Mouse (Mus musculus) T-helper 17 cell (primary cell): ENCODE measurements at regions not wholly inside any gene's neighbourhood (a gene's known extent, or its start where the extent isn't known, plus 50 kb on each side); places are given as distances from the start of the nearest gene placed in this dataset.

Source experiments
- in situ Hi-C, 2 experiments: fragments of 300-600 bp; cut with MboI, MseI; formaldehyde crosslinking; loops; 1 replicate in 1 of 2; 2 replicates in 1 of 2; pipeline ENCODE4 v1.15.1; 2025; ENCODE audit warnings: high pct_unique_total_duplicates in 2 of 2

GRCm38 (mm10) chr17:77819698-77820097 lies 380.4 kb upstream of the Crim1 start:
- in situ Hi-C loops = loop anchor here (5.0 to 10.0 kb wide), 2 partner anchors 43 to 325 kb away; no protein-coding TSS in a partner anchor

- in situ Hi-C loops = no loop called here
Measured at GRCm38 (mm10) chr17:77843949-77844348, 356.1 kb upstream of the Crim1 start.

GRCm38 (mm10) chr17:77874497-77874896 lies 325.6 kb upstream of the Crim1 start:
- in situ Hi-C loops = no loop called here

- in situ Hi-C loops = no loop called here
Measured at GRCm38 (mm10) chr17:77877016-77877415, 323.0 kb upstream of the Crim1 start.

GRCm38 (mm10) chr17:77885150-77885549 lies 314.9 kb upstream of the Crim1 start:
- in situ Hi-C loops = no loop called here

GRCm38 (mm10) chr17:77889147-77889546 lies 310.9 kb upstream of the Crim1 start:
- in situ Hi-C loops = no loop called here

GRCm38 (mm10) chr17:77904412-77904811 lies 295.6 kb upstream of the Crim1 start:
- in situ Hi-C loops = loop anchor here in 1 of 2 experiments (5.0 kb wide), 1 partner anchor 48 kb away; no protein-coding TSS in a partner anchor

GRCm38 (mm10) chr17:77913962-77914450 lies 286.0 kb upstream of the Crim1 start:
- in situ Hi-C loops = no loop called here

- in situ Hi-C loops = no loop called here
Measured at GRCm38 (mm10) chr17:77930253-77930652, 269.8 kb upstream of the Crim1 start.

GRCm38 (mm10) chr17:77930967-77931591 lies 269.0 kb upstream of the Crim1 start:
- in situ Hi-C loops = no loop called here

GRCm38 (mm10) chr17:77933192-77933591 lies 266.9 kb upstream of the Crim1 start:
- in situ Hi-C loops = no loop called here

GRCm38 (mm10) chr17:77958048-77958447 lies 242.0 kb upstream of the Crim1 start:
- in situ Hi-C loops = no loop called here

- in situ Hi-C loops = no loop called here
Measured at GRCm38 (mm10) chr17:77961296-77961695, 238.8 kb upstream of the Crim1 start.

- in situ Hi-C loops = no loop called here
Measured at GRCm38 (mm10) chr17:77963358-77963757, 236.7 kb upstream of the Crim1 start.

GRCm38 (mm10) chr17:77968510-77968909 lies 231.5 kb upstream of the Crim1 start:
- in situ Hi-C loops = no loop called here

GRCm38 (mm10) chr17:77969187-77969586 lies 230.9 kb upstream of the Crim1 start:
- in situ Hi-C loops = no loop called here
